Mouse (Mus musculus) adrenal gland, postnatal 4 days (tissue): ENCODE results near the gene Olfr170. TPM values are rescaled to one million over a fixed set of nuclear protein-coding genes. Genes with fewer than 3 reads are reported as not detected.
"Not testable (repeated sequence)": the region's sequence is repeated elsewhere in the genome, so short reads cannot be mapped to it uniquely, and the experiment has no call there.

Experiments
- DNase-seq, 2 experiments: peaks; one replicate each; pipeline ENCODE4 v3.0.0; 2021 to 2022; ENCODE audit warnings: low spot score in 2 of 2, mixed read lengths in 2 of 2
- long read RNA-seq, 2 experiments: library from polyadenylated mRNA; stranded (forward); transcript quantifications; one replicate each; pipeline ENCODE4 v2.0.0; 2021
- total RNA-seq, 2 experiments: library from RNA; stranded (reverse); gene quantifications; 2 replicates each; pipeline ENCODE4 v1.2.3; 2021

Gene Olfr170
- total RNA-seq = not detected
- long read RNA-seq, experiment 1 = 0 reads
- long read RNA-seq, experiment 2 = 0 reads

GRCm38 (mm10) chr16:19611782-19612181 lies at the start of gene Olfr170:
Gene Olfr170 (minus strand): TSS chr16:19611882.
- not testable (repeated sequence) for DNase-seq

DNA sequence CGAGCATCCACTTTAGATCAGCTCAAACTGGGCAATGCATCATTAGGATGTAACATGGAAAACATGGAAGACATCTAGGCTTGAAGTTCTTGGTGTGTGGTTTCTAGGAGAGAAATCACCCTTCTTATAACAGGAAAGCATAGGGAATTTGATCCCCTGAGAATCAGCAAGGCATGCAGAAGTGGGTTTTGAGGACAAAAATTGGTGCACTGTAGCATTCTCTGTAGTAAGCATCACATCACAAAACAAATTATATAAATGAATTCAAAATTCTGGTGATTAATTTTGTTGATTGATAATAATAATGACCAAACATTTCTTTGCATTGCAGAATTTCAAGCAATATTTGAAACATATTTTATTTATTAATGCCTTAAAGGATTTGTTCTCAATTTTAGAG lies 18.1 kb upstream of the Olfr170 start, which contains the start of gene Olfr171:
Olfr171 (minus strand) TSS at position 101 of the 400 bp plus-strand sequence.
- no peak for DNase-seq

GRCm38 (mm10) chr16:19603166-19603565 lies 8.5 kb downstream of the Olfr170 start:
- no peak for DNase-seq

DNA sequence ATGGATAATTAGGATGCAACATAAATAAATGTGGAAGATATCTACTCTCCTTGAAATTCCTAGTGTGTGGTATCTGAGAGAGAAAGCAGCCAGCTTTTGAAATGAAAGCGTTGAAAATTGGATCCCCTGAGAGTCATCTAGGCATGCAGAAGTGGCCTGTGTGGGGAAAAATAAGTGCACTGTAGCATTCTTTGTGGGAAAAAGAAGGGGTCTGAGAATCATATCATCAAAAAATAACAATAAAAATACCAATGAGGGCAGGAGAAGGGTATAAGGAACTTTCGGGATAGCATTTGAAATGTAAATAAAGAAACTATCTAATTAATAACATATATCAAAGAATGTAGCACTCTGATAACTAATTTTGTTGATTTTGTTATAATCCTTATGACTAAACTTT lies 40.0 kb downstream of the Olfr170 start, which contains the start of gene Olfr169:
Olfr169 (minus strand) TSS at position 101 of the 400 bp plus-strand sequence.
- not testable (repeated sequence) for DNase-seq

Other genes starting within 250 kb of the Olfr170 start
- gene Olfr165, start 188.7 kb downstream of the Olfr170 start, total RNA-seq = not detected
- gene Olfr166, start 128.2 kb downstream of the Olfr170 start, total RNA-seq = not detected
- not detected for gene Olfr167, start 89.6 kb downstream of the Olfr170 start, total RNA-seq
- gene Olfr168, start 76.3 kb downstream of the Olfr170 start, total RNA-seq = not detected
- not detected for gene Olfr169, start 40.1 kb downstream of the Olfr170 start, total RNA-seq
- not detected for gene Olfr171, start 18.0 kb upstream of the Olfr170 start, total RNA-seq
- gene Lamp3, start 94.5 kb upstream of the Olfr170 start, total RNA-seq = under 1 TPM in 1 of 2 experiments, not detected in 1; 0.08 TPM
- 1 to 10 TPM; 2.7 to 4.0 TPM for gene B3gnt5, start 148.3 kb upstream of the Olfr170 start, total RNA-seq